Mouse (Mus musculus) layer of hippocampus, postnatal 36 days (tissue): ENCODE results near the gene A830018L16Rik. TPM values are rescaled to one million over a fixed set of nuclear protein-coding genes. Genes with fewer than 3 reads are reported as not detected.
A peak's percentile ranks its signal among the peaks of the same experiment; 100 is the strongest.
"Not testable (repeated sequence)": the region's sequence is repeated elsewhere in the genome, so short reads cannot be mapped to it uniquely, and the experiment has no call there.

ENCODE experiments used
- DNase-seq, 2 experiments: peaks; one replicate each; pipeline ENCODE4 v3.0.0; 2022
- total RNA-seq, 2 experiments: library from RNA; stranded (reverse); gene quantifications; 2 replicates each; pipeline ENCODE4 v1.2.3; 2021

The A830018L16Rik gene
- total RNA-seq: 100 to 1,000 TPM; 113 to 121 TPM

- peak; percentile 80 to 83 for DNase-seq
Observed at GRCm38 (mm10) chr1:11413894-11414556, at the start of gene A830018L16Rik. A830018L16Rik (plus strand) TSS chr1:11414105.

- no peak for DNase-seq
Observed at GRCm38 (mm10) chr1:11385846-11386245, 28.1 kb upstream of the A830018L16Rik start.

DNA sequence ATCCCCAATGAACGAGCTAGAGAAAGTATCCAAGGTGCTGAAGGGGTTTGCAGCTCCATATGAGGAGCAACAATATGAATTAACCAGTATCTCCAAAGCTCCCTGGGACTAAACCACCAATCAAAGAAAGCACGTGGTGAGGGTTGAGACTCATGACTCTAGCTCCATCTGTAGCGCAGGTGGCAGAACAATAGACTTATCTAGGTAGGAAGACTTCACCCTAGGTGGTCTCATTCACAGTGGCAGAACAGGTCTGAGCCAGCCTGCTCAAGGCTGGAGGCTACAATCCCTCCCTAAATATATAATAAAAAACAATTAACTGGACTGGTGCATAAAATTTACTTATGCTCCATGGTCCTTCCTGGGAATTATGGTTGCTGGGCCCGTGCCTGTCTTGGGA is 18.5 kb upstream of the A830018L16Rik start:
- no peak for DNase-seq

GRCm38 (mm10) chr1:11395996-11396736 is 17.7 kb upstream of the A830018L16Rik start:
- no peak for DNase-seq

- DNase-seq: no peak
Observed at GRCm38 (mm10) chr1:11401159-11401558, 12.7 kb upstream of the A830018L16Rik start.

- no peak for DNase-seq
Observed at GRCm38 (mm10) chr1:11405527-11405926, 8.4 kb upstream of the A830018L16Rik start.

DNA sequence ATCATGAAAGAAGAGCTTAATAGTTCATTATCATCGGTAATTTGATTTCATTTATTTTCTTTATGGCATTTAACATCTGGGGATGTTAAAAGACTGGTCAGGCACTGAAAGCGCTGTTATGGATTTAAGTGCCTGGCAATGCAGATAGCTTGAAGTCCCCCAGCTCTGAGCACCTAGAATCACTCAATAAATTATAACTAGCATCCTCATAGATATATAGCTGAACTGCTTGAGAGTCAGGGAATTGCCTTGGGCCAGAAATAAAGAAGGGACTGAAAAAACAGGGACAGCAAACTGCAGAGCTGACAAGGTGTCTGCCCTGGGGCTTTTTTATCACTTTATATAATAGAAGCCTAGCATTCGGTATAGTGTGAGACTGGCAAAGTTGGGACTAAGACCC is 7.9 kb upstream of the A830018L16Rik start:
- no peak for DNase-seq

DNA sequence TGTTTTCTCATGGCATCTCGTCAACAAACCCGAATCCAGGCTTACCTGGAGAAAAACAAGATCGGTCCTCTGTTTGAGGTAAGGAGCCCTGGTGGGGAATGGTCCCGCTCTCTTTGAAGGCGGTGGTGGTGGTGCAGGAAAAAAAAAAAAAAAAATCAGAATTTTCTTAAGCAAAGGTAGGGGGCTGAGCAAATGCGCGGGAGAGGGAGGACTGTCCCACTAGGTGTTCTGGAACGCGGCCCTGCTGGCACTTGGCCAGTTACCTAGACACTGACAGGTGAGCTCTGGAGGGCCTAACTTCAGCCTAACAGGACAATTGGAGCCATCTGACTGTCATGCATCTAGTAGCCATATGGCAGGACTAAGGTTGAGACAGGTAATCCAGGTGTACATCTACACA is 655 bp downstream of the A830018L16Rik start:
- DNase-seq: no peak

- DNase-seq: no peak
Observed at GRCm38 (mm10) chr1:11427310-11427709, 13.4 kb downstream of the A830018L16Rik start.

- no peak for DNase-seq
Observed at GRCm38 (mm10) chr1:11458353-11458752, 44.4 kb downstream of the A830018L16Rik start.

GRCm38 (mm10) chr1:11466325-11466724 is 52.4 kb downstream of the A830018L16Rik start:
- no peak for DNase-seq

- DNase-seq: no peak
Observed at GRCm38 (mm10) chr1:11467065-11467643, 53.2 kb downstream of the A830018L16Rik start.

GRCm38 (mm10) chr1:11492936-11493335 is 79.0 kb downstream of the A830018L16Rik start:
- DNase-seq: no peak

- no peak for DNase-seq
Observed at GRCm38 (mm10) chr1:11501556-11501955, 87.7 kb downstream of the A830018L16Rik start.

- not testable (repeated sequence) for DNase-seq
Observed at GRCm38 (mm10) chr1:11549810-11550209, 135.9 kb downstream of the A830018L16Rik start.

- DNase-seq: peak in 1 of 2 experiments; percentile 33
Observed at GRCm38 (mm10) chr1:11565309-11565708, 151.4 kb downstream of the A830018L16Rik start.

DNA sequence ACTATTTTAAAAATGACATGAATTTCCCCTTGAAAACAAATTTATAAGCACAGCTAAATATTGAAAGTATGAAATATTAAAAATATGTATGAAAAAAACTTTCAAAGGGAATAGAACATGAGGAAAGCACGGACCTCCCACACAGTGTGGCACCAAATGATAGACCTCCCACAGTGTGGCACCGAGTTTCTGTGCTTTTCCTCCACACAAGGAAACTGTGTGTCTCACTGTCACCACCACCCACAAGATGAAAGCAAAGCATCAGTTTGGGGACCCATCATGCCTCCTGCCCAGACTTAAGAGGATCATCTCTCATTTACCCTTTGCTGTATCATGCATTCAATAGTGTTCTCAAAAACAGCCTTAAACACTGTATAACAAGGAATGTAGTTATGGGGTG is 152.8 kb downstream of the A830018L16Rik start:
- no peak for DNase-seq

GRCm38 (mm10) chr1:11567300-11567885 is 153.5 kb downstream of the A830018L16Rik start:
- no peak for DNase-seq

DNA sequence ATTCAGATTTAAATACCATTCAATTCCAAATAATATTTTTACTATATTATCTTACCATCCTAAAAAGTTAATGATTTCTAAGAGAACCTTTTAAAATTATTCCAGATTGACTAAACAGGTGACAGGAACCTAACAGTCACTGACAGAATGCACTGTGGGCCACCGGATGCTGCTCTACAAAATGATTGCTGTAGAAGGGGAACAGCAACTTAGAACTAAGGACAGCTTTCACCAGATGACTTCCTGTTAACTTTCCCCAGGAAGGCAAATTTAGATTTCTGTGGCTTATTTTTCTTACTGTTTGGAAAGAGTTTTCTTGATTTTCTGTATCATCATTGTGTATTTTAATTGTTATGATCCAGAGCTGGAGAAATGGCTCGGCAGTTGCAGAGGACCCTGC is 156.4 kb downstream of the A830018L16Rik start:
- DNase-seq: no peak

GRCm38 (mm10) chr1:11573462-11573861 is 159.6 kb downstream of the A830018L16Rik start:
- DNase-seq: no peak

- no peak for DNase-seq
Observed at GRCm38 (mm10) chr1:11580026-11580425, 166.1 kb downstream of the A830018L16Rik start.

DNA sequence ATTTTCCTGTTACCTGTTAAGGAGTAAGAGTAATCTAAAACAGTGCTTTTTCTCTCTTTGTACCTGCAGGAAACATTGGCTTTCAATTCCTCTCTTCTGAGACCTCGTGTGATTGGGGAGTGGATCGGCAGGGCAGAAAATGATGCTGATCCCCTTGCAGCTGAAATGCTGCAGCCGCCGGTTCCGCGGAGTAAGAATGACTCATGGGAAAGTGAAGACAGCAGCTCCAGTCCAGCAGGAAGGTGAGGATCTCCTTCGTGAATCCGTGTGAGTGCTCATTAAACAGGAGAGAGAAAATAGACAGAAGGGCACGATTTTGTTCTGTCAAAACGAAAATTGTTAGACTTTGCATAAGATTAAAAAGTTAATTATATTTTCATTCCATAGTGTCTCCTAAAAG is 174.4 kb downstream of the A830018L16Rik start:
- DNase-seq: no peak

GRCm38 (mm10) chr1:11650137-11650536 is 236.2 kb downstream of the A830018L16Rik start:
- peak; percentile 27 to 31 for DNase-seq
